Mouse (Mus musculus): Measurements from ENCODE around the gene Usp36. TPM values are rescaled to one million over a fixed set of nuclear protein-coding genes. Genes with fewer than 3 reads are reported as not detected.

Gene Usp36
- polyA plus RNA-seq, 1 experiment from 2014 or later, result 13.6 TPM

DNA sequence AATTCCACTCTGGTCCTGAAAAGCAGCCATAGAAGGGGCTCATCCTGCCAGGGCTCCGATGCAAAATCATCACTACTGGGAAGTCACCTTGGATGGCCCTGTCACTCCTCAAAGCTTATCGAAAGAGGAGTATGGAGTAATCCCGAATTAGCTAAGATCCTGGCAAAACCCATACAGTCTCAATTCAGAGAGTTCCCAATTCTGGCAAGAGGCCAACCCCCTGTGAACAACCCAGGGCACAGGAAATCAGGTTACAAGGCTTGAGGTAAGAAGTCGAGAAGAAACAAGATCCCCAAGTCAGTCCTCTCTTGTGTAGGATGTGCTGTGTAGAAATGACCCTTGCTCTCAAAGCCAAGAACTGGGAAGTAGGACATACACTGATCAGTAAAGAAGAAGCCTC is 47.5 kb downstream of the Usp36 start:
- no peak for DNase-seq (ENCODE audit: low spot score)
- H3K4me3 ChIP-seq (ENCODE audit: low read depth, low read length), result no peak overlapping the region
- H3K27ac ChIP-seq (replicated peaks; ENCODE audit: low read depth, low read length), result no peak overlapping the region; the same call in 1 of the 2 replicates
- H3K4me2 ChIP-seq (ENCODE audit: low read depth, severe bottlenecking), result no peak overlapping the region
- peaks cover 44% of the 10 kb centered on the region for H3K4me1 ChIP-seq (ENCODE audit: control insufficient read depth, insufficient read depth, low read length)
- ATAC-seq (ENCODE audit: insufficient number of reproducible peaks, low FRiP score, low TSS enrichment, low read depth), result no peak
- H3K36me3 ChIP-seq (ENCODE audit: control insufficient read depth, insufficient read depth, low read length), result no peaks in the 10 kb centered on the region
- no peaks in the 10 kb centered on the region for H3K9me3 ChIP-seq (ENCODE audit: control insufficient read depth, low read length)
- 74% methylated on average over 4 of the region's 4 CpGs for WGBS
- no peaks in the 10 kb centered on the region for H3K27me3 ChIP-seq (ENCODE audit: control insufficient read depth, insufficient read depth, low read length)
- H3K9ac ChIP-seq (ENCODE audit: low read length), result no peak overlapping the region

DNA sequence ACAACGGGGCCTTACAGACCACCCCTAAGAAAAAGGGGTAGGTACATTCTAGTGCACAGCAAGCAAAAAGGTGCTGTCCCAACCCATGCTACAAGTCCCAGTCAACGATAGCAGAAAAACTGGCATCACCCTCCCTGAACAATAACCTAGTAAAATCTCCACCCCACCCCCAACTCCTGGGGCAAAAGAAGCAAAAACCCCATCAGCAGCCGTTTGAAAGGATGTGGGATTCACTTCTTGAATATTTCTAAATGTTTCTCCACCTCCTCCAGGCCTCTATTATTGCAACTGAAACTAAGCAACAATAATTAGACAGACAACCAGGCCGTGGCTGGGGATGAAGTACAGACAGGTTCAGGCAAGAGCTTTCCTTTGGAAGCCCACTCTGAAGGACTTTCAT is 49.7 kb downstream of the Usp36 start:
- Histone ChIP-seq H3K27me3 (ENCODE audit: control insufficient read depth, insufficient read depth, low read length) (no peaks in the 10 kb centered on the region), H3K27ac (replicated peaks; ENCODE audit: low read depth, low read length) (peak overlapping the region; percentile 99), H3K4me3 (ENCODE audit: low read depth, low read length) (no peak overlapping the region), H3K9ac (ENCODE audit: low read length) (no peak overlapping the region), H3K4me1 (ENCODE audit: control insufficient read depth, insufficient read depth, low read length) (peaks cover 43% of the 10 kb centered on the region), H3K4me2 (ENCODE audit: low read depth, severe bottlenecking) (peak overlapping the region; percentile 39; the same call in 1 of the 2 replicates), H3K9me3 (ENCODE audit: control insufficient read depth, low read length) (no peaks in the 10 kb centered on the region), H3K36me3 (ENCODE audit: control insufficient read depth, insufficient read depth, low read length) (no peaks in the 10 kb centered on the region)
- no peak for DNase-seq (ENCODE audit: low spot score)
- WGBS, result 72% methylated on average over 4 of the region's 4 CpGs
- no peak for ATAC-seq (ENCODE audit: insufficient number of reproducible peaks, low FRiP score, low TSS enrichment, low read depth)

DNA sequence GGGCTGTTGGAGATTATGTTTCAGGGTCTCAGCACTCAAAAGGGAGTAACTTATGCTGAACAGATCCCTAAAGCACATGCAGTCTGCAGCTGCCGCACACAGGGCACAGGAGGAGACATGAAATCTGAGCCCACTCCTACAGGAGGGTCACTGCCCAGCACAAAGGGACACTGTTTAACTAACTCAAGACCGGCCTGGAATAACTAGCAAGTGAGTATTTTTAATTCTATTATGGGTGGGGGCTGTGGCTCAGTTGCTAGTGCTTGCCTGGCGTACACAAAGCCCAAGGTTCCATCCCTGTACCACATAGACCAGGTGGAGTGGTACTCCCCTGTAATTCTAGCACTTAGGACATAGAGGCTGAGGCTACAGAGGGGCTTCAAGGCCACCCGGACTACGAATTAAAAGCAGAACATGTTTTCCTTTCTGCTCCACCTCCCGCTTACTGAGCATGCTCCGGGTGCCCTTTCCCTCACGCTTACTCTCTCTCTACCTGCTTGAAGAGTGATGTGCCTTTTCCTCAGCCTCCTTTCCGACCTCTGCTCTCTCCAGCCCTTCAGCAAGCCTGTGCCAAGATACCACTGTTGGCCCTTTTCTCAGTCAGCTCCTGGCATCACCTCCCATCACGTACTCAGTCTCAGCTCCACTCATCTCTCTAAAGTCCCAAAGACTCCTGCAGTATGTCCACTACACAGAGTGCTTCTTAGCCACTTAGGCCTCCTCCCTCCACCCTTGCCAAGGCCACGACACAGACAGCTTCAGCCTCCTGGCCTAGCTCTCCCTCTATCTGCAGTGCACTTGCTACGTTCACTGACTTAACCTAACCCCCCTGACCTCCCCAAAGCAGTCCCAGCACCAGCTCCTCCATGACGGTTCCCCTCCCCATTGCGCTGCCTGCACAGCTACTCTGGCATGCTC is 50.5 kb downstream of the Usp36 start:
- H3K4me2 ChIP-seq (ENCODE audit: low read depth, severe bottlenecking), result peak overlapping the region; percentile 39
- DNase-seq (ENCODE audit: low spot score) (peak; percentile 83), ATAC-seq (ENCODE audit: insufficient number of reproducible peaks, low FRiP score, low TSS enrichment, low read depth) (peak; percentile 94)
- no peaks in the 10 kb centered on the region for H3K9me3 ChIP-seq (ENCODE audit: control insufficient read depth, low read length)
- no peaks in the 10 kb centered on the region for H3K27me3 ChIP-seq (ENCODE audit: control insufficient read depth, insufficient read depth, low read length)
- peak overlapping the region; percentile 99 for H3K27ac ChIP-seq (replicated peaks; ENCODE audit: low read depth, low read length)
- H3K4me1 ChIP-seq (ENCODE audit: control insufficient read depth, insufficient read depth, low read length), result peaks cover 43% of the 10 kb centered on the region
- 31% methylated on average over 14 of the region's 14 CpGs for WGBS
- no peaks in the 10 kb centered on the region for H3K36me3 ChIP-seq (ENCODE audit: control insufficient read depth, insufficient read depth, low read length)
- peak overlapping the region; percentile 49 for H3K9ac ChIP-seq (ENCODE audit: low read length)
- 0 out of 2 replicates have a peak overlapping the region, but pooled peaks have one; percentile 10 for H3K4me3 ChIP-seq (ENCODE audit: low read depth, low read length)

DNA sequence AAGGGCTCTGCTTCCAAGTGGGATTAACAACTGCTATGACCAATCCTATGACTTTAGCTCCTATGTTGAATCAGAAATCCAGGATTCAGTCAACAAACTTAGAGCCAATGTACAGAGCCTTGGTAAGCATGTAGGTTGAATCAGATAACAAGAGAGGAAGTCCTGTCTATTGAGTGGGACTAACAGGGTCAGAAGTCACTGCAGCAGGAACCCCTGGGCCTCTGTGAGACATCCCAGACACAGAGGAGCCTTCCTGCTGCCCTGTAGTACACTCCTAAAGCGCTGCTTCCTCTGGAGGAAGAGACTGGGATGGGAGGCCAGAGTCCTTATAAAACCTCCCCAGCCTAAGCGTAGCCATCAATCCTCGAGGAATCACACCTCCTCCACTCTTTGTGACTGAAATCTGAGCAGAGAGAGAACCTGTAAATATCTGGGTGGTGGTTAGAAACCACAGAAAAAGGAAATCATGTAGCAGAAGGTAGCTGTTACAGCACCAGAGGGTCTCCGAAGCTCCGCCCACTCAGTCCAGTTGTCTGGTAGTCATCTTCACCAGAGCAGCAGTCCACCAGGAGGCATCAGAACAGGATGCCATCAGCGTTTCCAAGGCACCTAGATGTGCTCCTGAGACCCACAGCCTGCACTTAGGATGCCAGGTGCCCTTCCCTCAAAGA is 53.4 kb downstream of the Usp36 start:
- WGBS, result 43% methylated on average over 6 of the region's 6 CpGs
- Histone ChIP-seq H3K36me3 (ENCODE audit: control insufficient read depth, insufficient read depth, low read length) (no peaks in the 10 kb centered on the region), H3K4me2 (ENCODE audit: low read depth, severe bottlenecking) (no peak overlapping the region), H3K4me1 (ENCODE audit: control insufficient read depth, insufficient read depth, low read length) (peaks cover 40% of the 10 kb centered on the region), H3K27me3 (ENCODE audit: control insufficient read depth, insufficient read depth, low read length) (no peaks in the 10 kb centered on the region), H3K9me3 (ENCODE audit: control insufficient read depth, low read length) (no peaks in the 10 kb centered on the region), H3K4me3 (ENCODE audit: low read depth, low read length) (no peak overlapping the region), H3K9ac (ENCODE audit: low read length) (no peak overlapping the region), H3K27ac (replicated peaks; ENCODE audit: low read depth, low read length) (peak overlapping the region; percentile 60; the same call in 1 of the 2 replicates)
- ATAC-seq (ENCODE audit: insufficient number of reproducible peaks, low FRiP score, low TSS enrichment, low read depth) (no peak), DNase-seq (ENCODE audit: low spot score) (peak; percentile 26)

DNA sequence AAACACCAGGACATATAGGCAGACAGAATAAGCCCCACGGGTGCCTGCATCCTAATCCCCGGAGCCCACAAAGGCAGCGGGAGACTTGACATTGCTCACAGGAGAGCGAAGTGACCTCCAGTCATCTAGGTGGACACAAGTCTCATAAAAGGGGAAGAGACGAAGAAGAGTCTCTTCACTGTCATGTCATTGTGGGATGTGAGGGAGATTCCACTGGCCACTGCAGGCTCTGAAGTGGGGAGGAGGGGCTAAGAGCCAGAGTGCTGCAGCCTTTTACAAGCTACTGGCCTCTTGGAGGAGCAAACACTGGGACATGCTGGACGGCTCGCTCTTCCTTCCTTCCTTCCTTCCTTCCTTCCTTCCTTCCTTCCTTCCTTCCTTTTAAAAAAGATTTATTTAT is 55.1 kb downstream of the Usp36 start:
- no peak overlapping the region for H3K9ac ChIP-seq (ENCODE audit: low read length)
- no peak overlapping the region for H3K27ac ChIP-seq (replicated peaks; ENCODE audit: low read depth, low read length)
- H3K9me3 ChIP-seq (ENCODE audit: control insufficient read depth, low read length), result no peaks in the 10 kb centered on the region
- ATAC-seq (ENCODE audit: insufficient number of reproducible peaks, low FRiP score, low TSS enrichment, low read depth) (no peak), DNase-seq (ENCODE audit: low spot score) (no peak)
- no peak overlapping the region for H3K4me2 ChIP-seq (ENCODE audit: low read depth, severe bottlenecking)
- no peaks in the 10 kb centered on the region for H3K27me3 ChIP-seq (ENCODE audit: control insufficient read depth, insufficient read depth, low read length)
- no peaks in the 10 kb centered on the region for H3K36me3 ChIP-seq (ENCODE audit: control insufficient read depth, insufficient read depth, low read length)
- WGBS, result 83% methylated on average over 7 of the region's 7 CpGs
- no peak overlapping the region for H3K4me3 ChIP-seq (ENCODE audit: low read depth, low read length)
- peaks cover 29% of the 10 kb centered on the region for H3K4me1 ChIP-seq (ENCODE audit: control insufficient read depth, insufficient read depth, low read length)

DNA sequence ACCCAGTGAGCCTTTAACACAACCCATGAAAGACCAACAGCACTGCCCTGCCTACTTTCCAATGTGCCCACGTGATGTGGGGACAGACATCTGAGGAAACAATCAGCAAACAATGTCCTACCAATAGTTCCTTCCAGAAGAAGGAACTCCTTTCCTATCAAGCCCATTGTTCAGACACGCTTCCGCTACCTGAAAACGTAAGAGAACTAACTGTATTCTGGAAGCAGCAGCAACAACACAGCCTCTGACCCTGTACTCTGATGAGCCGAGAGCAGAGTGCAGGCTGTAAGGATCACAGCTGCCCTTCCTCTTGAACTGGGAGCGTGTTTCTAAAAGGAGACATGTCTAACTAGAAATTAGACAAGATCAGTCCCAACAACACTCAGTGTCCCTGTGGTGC is 55.5 kb downstream of the Usp36 start:
- H3K27me3 ChIP-seq (ENCODE audit: control insufficient read depth, insufficient read depth, low read length), result no peaks in the 10 kb centered on the region
- DNase-seq (ENCODE audit: low spot score), result no peak
- no peak overlapping the region for H3K27ac ChIP-seq (replicated peaks; ENCODE audit: low read depth, low read length)
- H3K36me3 ChIP-seq (ENCODE audit: control insufficient read depth, insufficient read depth, low read length), result no peaks in the 10 kb centered on the region
- no peak overlapping the region for H3K4me3 ChIP-seq (ENCODE audit: low read depth, low read length)
- no peak overlapping the region for H3K4me2 ChIP-seq (ENCODE audit: low read depth, severe bottlenecking)
- 88% methylated on average over 6 of the region's 6 CpGs for WGBS
- no peaks in the 10 kb centered on the region for H3K9me3 ChIP-seq (ENCODE audit: control insufficient read depth, low read length)
- H3K9ac ChIP-seq (ENCODE audit: low read length), result no peak overlapping the region
- ATAC-seq (ENCODE audit: insufficient number of reproducible peaks, low FRiP score, low TSS enrichment, low read depth), result no peak
- H3K4me1 ChIP-seq (ENCODE audit: control insufficient read depth, insufficient read depth, low read length), result peaks cover 25% of the 10 kb centered on the region

DNA sequence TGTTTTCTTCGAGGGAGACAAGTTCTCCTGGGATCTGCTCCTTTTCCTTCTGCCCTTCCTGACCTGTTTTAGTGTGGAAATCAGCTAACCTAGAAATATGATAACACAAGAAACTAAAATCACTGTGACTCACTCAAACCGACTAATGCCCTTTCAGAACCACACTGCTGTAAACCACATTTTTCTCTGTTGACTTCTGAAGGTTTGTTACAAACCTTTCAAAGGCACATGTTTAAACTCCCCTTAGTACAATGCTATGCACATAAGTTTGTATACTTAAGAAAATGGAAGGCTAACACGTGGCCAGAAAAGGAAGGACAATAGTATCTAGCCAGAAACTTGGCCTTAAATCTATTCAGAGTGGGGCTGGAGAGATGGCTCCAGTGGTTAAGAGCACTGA is 56.1 kb downstream of the Usp36 start:
- Histone ChIP-seq H3K4me2 (ENCODE audit: low read depth, severe bottlenecking) (no peak overlapping the region), H3K27me3 (ENCODE audit: control insufficient read depth, insufficient read depth, low read length) (no peaks in the 10 kb centered on the region), H3K9me3 (ENCODE audit: control insufficient read depth, low read length) (no peaks in the 10 kb centered on the region), H3K27ac (replicated peaks; ENCODE audit: low read depth, low read length) (no peak overlapping the region), H3K36me3 (ENCODE audit: control insufficient read depth, insufficient read depth, low read length) (no peaks in the 10 kb centered on the region), H3K9ac (ENCODE audit: low read length) (no peak overlapping the region), H3K4me3 (ENCODE audit: low read depth, low read length) (no peak overlapping the region), H3K4me1 (ENCODE audit: control insufficient read depth, insufficient read depth, low read length) (peaks cover 22% of the 10 kb centered on the region)
- no peak for DNase-seq (ENCODE audit: low spot score)
- 81% methylated on average over 3 of the region's 3 CpGs for WGBS
- no peak for ATAC-seq (ENCODE audit: insufficient number of reproducible peaks, low FRiP score, low TSS enrichment, low read depth)

DNA sequence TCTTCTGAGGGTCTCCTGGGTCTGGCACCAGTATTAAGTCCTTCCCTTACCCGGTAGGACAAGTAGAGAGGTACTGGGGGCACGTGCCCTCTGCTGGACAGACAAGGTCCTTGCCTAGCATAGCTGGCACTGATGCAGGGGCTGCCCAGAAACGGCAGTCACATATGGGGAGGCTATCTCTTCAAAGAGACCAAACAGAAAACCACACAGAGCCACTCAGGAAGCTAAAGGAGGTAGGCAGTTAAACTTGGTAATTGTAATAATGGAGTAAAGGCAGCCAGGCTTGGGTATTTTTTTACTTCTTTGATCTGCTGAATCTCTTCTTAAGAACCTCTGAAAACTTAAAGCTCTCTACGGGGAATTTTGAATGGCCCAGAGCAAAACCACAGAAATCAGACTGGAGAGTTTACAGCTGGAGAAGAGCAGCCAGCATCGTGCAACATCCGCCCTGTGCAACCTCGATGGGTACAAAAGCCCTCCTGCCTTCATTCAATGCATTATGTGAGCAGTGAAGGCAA is 57.7 kb downstream of the Usp36 start:
- Histone ChIP-seq H3K9ac (ENCODE audit: low read length) (no peak overlapping the region), H3K27me3 (ENCODE audit: control insufficient read depth, insufficient read depth, low read length) (no peaks in the 10 kb centered on the region), H3K4me1 (ENCODE audit: control insufficient read depth, insufficient read depth, low read length) (peaks cover 13% of the 10 kb centered on the region), H3K27ac (replicated peaks; ENCODE audit: low read depth, low read length) (no peak overlapping the region), H3K4me2 (ENCODE audit: low read depth, severe bottlenecking) (no peak overlapping the region), H3K9me3 (ENCODE audit: control insufficient read depth, low read length) (no peaks in the 10 kb centered on the region), H3K36me3 (ENCODE audit: control insufficient read depth, insufficient read depth, low read length) (no peaks in the 10 kb centered on the region), H3K4me3 (ENCODE audit: low read depth, low read length) (no peak overlapping the region)
- DNase-seq (ENCODE audit: low spot score) (peak; percentile 33), ATAC-seq (ENCODE audit: insufficient number of reproducible peaks, low FRiP score, low TSS enrichment, low read depth) (no peak)
- 45% methylated on average over 7 of the region's 7 CpGs for WGBS
